Mouse (Mus musculus) kidney, postnatal 36 days (tissue): ENCODE results near the gene Gm20695.
"Not testable (repeated sequence)": the region's sequence is repeated elsewhere in the genome, so short reads cannot be mapped to it uniquely, and the experiment has no call there.

Experiments
- DNase-seq, 2 experiments: peaks; one replicate each; pipeline ENCODE4 v3.0.0; 2021 to 2022; ENCODE audit warnings: mixed read lengths in 2 of 2

Gm20695 gene

DNA sequence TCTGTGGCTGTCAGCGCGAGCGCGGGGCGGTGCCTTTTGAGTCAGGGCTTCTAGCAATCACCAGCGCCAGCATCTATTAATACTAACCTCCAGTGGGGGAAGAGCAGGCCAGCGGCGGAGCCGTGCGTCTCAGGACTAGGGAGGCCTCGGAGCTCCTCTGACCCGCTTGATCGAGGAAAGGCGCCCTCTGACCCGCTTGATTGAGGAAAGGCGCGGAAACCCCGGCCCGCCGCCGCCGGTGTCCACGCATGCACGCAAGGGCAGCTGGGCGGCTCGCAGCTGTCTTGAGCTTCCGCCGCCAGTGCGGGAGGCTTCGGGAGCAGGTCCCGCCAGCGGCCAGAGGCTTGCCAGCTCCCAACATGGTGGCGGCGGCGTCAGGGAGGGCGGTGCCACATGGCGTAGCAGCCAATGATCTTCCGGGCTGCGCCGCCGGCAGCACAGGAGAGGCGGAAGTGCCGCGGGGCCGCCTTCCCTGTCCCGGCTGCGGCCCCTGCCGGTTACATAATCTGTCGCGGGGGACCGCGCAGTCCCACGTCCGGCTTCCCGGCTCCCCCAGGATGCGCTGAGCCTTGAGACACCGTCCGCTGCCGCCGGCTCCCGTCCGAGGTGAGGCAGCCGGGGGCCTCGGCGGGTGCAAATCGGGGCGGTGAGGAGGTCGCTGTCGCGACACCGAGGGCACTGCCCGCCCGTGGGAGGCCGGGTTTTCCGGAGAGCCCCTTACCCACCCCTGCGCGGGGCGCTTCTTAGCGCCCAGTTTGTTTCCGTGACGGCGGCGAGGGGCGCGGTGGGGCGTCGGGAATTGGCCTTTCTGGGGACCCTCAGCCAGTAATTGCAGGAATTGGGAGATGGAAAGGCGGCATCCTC lies at the start of gene Gm20695, which contains the start of gene Zfp597:
Gene Gm20695 (plus strand): TSS at position 448 of the 864 bp plus-strand sequence.
Gene Zfp597 (minus strand): TSS at position 361 of the 864 bp plus-strand sequence.
- DNase-seq: peak; percentile 95 to 97

DNA sequence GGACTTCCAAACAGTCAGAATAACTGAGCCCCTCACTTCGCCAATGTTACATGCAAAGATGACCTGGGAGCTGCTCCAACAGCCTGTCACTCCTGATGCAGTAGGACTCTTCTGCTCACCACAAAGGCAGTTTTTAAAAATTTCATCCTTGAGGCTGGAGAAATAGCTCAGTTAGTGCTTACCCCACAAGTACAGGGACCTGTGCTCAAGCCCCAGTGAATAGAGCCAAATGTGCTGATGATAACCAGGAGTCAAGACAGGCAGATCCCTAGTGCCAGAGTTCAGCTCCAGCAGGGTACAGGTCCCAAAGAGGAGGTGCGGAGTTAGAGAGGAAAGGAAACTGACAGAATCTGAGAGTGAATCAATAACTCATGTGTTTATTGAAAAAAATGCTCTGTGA lies 49.0 kb upstream of the Gm20695 start:
- no peak for DNase-seq

DNA sequence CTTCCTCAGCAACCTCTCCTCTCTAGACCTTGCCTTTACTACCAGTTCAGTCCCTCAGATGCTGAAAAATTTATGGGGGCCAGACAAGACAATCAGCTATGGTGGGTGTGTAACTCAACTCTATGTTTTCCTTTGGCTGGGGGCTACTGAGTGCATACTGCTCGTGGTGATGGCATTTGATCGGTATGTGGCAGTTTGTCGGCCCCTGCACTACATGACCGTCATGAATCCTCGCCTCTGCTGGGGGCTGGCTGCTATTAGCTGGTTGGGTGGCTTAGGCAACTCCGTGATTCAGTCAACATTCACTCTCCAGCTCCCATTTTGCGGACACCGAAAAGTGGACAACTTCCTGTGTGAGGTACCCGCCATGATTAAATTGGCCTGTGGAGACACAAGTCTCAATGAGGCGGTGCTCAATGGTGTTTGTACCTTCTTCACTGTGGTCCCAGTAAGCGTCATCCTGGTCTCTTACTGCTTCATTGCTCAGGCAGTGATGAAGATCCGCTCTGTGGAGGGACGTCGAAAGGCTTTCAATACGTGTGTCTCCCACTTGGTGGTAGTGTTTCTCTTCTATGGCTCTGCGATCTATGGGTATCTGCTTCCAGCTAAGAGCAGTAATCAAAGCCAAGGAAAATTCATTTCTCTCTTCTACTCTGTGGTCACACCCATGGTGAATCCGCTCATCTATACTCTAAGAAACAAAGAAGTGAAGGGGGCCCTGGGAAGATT lies 45.1 kb upstream of the Gm20695 start:
- DNase-seq: peak; percentile 29 to 43

DNA sequence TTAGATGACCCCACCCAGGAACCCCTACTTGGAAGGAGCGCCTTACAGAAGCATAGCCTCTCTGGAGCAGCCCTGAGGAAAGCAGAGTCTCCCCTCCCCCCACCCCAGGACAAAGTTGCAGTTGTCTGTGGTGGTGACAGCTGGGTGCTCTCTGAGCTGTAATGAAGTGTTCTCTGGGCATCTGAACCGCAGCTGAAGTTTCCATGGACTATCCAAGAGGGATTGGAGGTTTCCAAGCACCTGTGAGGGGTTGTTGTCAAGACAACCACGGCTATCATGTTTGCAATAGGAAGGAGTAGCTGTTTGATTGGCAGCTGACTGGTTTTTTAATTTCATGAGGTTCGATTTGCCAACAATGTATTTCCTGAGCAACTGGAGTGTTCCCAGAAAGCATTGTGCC lies 41.5 kb upstream of the Gm20695 start:
- no peak for DNase-seq

DNA sequence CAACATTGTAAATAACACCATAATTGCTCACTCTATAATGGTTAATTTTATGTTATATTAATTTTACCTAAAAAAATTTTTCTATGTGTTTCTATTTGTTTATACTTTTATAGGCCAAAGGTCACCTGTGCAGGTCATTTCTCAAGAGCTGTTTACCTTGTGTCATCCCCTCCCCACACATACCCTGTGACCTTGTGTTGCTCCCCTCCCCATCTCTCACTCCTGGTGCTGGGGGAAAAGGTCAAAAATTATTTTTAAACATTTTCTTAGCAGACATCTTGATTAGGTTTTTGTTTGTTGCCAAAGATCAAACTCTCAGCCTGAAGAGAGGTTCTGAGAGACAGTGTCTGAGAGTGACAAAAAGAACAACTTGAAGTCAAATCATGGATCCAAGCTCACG lies 40.7 kb upstream of the Gm20695 start:
- DNase-seq: no peak

DNA sequence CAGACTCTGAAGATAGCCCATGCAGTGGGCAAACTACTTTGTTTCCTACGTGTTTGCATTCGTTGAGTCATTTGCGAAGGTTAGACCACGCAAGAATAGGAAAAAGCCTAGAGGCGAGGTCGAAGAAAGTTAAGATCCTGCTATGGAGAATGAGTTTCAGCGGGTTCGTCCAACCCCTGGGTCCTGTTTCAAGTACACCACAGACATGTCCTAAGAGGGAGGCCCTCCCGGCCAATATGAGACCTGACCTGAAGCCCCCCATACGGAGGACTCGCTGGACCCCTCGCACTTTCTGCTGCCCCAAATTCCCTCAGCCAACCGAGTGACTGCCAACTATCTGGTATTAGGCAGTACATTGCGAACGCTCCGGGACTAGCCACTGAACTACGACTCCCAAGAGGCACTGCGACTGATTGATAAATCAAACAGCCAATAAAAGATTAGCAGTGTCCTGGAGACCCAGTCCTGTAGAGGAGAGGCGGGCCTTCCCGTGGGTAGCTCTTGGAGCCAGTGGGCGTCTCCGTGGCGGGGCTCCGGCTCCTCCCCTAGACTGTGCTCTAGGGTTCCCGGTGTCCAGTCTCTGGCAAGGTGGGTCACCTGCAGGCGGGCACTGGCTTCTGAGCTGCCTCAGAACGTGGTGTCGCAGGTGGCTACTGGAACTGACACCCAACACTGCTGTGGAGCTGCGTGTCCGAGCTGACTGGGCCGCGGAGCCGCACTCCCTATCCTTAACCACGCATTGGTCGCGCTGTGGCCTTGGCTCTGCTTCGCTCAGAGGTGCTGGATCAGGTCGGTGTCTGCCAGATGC lies 37.5 kb upstream of the Gm20695 start, which contains the start of gene Zfp174:
Gene Zfp174 (plus strand): TSS at position 558 of the 808 bp plus-strand sequence.
- peak; percentile 95 to 99 for DNase-seq

DNA sequence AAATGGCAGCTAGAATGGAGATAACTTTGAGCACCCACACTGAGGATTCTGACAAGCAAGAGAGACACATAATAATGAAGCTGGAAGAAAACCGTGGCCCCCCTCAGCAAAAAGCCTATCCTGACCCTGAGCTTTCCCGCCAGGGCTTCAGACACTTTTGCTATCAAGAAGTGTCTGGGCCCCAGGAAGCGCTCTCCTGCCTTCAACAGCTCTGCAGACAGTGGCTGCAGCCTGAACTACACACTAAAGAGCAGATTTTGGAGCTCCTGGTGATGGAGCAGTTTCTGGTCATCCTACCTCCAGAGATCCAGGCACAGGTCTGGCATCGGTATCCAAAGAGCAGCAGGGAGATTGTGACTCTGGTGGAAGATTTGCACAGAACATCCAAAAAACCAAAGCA lies 36.6 kb upstream of the Gm20695 start:
- DNase-seq: no peak

DNA sequence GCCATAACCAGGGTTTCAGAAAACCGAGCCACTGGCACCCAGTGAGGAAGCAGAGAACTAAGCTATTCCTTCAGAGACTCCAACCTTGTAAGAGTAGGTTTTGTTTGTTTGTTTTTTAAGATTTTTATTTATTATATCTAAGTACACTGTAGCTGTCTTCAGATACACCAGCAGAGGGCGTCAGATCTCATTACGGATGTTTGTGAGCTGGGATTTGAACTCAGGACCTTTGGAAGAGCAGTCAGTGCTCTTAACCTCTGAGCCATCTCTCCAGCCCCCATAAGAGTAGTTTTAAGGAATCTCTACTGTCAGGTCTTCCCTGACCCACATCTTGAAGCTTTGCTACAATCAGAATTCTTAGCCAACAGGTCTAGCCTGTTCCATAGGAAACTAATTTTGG lies 36.0 kb upstream of the Gm20695 start:
- no peak for DNase-seq

DNA sequence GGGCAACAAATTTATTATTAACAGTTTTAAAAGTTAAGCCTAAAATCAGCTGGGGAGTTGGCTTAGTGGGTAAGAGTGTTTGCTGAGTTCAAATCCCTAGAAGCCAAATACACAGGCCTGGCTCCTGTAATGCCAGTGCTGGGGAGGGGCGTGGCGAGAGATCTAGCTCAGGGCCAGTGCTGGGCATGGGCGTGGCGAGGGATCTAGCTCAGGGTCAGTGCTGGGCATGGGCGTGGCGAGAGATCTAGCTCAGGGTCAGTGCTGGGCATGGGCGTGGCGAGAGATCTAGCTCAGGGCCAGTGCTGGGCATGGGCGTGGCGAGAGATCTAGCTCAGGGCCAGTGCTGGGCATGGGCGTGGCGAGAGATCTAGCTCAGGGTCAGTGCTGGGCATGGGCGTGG lies 33.1 kb upstream of the Gm20695 start:
- DNase-seq: not testable (repeated sequence)

DNA sequence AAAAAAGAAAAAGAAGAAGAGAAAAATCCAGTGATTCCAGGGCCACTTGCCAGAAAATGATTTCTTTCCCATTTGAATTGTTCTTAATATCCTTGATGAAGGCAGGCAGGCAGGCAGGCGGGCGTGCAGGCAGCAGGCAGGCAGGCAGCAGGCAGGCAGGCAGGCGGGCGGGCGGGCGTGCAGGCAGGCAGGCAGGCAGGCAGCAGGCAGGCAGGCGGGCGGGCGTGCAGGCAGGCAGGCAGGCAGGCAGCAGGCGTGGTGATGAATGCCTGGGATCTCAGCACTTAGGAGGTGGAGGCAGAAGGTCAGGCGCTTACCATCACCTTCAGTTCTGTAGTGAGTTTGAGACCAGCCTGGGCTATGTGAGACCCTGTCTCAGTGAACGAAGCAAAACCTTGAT lies 31.9 kb upstream of the Gm20695 start:
- no peak for DNase-seq

DNA sequence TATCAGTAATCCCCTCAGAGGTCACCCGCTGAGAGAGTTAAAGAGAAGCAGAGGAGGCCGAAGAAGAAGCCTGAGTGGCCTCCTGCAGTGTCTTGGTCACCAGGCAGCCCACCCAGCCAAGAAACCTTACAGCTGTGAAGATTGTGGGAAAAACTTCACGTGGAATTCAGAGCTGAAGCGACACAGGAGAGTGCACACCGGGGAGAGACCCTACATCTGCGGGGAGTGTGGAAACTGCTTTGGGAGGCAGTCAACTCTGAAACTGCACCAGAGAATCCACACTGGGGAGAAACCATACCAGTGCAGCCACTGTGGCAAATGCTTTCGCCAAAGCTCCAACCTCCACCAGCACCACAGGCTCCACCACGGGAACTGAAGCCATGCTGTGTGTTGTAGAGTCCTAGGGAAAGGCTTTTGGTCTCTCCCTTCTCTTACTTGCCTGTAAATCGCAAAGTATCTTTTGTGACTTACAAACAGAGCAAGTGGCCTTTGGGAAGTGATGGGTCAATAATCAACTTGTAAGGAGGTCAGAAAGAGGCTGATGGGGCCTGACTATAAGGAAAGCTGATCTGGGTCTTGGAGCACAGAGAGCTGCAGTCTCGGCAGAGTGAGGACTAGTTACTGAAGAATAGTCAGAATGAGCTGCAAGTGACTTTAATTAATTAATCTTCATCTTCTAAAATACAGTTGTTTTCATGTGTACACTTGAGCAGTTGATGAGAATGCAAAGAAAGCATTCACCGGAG lies 29.8 kb upstream of the Gm20695 start:
- DNase-seq: no peak

DNA sequence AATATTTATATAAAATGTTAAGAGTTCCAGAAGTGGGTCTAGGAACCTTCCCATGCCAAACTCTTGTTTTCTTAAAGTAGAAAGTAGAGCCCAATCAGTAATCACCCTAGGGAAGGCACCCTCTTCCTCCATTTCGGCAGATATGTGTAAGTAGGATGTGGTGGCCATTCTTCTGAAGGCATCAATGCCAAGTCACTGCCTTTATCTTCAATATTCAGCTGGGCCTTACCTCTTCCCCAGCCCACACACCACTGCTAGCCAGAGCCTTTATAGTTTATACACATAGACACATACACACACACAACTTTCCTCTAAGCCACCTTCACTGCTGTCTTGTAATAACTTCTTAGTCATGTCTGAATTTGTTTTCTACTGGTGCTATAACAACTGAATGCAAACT lies 28.7 kb upstream of the Gm20695 start:
- DNase-seq: no peak

DNA sequence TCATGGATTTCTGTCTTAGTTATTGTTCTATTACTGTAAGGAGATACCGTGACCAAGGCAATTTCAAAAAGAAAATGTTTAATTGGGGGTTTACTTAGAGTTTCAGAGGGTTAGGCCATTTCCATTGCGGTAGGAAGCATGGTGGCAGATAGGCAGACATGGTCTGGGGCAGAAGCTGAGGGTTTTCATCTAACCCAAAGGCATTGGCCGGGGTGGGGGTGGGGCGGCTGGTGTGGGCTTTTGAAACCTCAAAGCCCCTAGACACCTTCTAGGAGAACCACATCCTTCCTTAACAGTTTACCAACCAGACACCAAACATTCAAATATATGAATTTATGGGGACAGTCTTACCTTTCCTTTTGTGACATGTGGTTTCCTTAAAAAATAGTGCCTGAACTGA lies 25.2 kb upstream of the Gm20695 start:
- DNase-seq: no peak

DNA sequence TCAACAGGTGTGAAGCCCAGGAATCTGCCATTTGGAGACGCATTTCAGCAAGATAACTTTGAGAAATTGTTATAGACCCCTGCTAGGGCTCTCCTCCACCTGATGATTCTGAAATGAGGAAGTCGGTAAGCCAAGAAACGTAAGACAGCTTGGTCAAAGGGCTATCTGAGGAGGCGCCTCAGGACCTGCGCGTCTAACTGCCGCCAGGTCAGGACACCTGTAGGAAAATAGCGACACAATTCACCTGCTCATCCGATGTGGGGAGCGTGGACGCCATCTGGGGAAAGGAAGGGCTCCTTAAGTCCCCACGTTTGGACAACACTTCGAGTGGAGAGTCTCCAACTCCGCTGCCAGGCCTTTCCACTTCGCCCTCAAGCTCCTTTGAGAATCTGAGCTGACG lies 12.6 kb upstream of the Gm20695 start:
- no peak for DNase-seq

DNA sequence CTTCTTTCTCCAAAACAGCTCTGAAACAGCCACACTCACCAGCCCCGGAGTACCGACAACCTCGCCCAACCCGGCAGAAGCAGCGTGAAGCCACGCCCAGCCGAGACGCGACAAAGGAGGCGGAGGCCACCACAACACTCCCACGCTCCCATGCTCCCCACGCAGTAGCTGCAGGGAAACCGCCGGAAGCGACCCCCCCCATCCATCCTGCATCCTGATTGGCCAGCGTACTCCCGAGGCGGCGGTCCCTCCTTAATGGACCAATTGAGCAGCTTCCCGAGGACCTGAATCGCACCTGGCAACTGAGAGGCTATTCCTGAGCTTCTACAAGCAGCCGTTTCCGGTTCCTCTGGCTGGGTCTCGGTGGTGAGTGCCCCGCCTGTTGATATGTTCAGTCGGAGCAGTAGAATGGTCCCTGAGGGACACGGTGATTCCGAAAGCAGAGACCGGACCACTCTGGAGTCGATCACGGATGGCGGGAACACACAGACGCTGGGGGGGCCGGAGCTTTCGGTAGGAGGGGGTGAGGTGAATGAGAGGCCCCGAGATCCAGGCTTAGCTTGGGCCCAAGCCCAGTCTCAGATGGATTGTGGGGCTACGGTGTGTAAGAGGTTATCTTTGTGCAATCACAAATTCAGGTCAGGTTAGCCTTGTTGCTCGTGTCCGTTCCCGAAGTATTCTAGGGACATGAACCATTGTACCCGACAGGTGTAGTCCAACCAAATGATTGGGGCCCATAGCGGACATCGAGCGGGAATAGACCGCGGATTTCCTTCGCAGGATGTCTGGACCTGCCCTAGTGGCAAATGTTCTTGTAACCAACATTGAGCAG lies 12.0 kb upstream of the Gm20695 start, which contains the start of gene Naa60:
Gene Naa60 (plus strand): TSS at position 160 of the 832 bp plus-strand sequence.
- DNase-seq: peak; percentile 96 to 97

DNA sequence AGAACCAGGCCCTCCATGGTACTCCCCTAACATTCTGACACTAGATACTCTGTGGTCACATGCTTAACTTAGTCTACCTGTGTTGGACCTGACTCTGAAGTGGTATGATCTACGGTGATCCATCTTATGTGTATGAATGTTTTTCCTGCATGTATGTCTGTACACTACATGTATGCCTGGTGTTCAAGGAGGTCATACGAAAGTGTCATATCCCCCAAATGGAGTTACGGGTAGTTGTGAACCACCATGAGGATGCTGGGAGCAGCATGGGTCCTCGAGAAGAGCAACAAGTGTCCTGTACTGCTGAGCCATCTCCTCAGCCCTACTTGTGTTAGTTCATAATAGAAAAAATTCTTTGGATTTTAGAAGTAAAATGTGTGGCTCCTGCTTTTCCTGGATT lies 8.1 kb upstream of the Gm20695 start:
- DNase-seq: no peak

DNA sequence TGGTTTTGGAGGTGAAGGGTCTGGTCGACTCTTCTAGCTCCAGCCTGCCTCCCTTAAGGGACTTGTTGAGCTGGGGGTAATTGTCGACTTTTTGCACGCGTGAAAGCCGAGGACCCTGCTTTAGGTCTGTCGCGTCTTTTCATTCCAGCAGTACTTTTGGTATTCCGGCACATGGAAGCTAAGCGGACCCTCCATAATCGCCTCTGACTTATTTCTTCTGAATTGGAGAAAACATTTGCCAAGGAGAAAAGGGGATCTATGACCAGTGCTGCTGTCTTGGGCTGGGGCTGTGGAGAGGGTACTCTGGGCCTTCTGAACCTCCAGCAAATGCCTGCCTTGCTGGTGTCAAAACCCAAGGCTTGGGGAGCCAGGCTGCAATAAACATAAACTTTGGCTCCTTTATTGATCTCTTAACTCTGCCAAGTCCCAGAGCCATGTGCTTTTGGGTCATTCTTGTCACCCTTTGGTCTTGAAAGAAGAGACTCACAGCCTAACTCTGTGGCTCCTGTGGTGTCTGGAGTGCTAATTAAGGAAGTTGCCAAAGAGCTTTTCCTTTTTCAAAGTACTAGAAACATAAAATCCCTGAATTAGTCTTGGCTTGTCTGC lies 720 bp downstream of the Gm20695 start:
- peak in 1 of 2 experiments; percentile 22 for DNase-seq

DNA sequence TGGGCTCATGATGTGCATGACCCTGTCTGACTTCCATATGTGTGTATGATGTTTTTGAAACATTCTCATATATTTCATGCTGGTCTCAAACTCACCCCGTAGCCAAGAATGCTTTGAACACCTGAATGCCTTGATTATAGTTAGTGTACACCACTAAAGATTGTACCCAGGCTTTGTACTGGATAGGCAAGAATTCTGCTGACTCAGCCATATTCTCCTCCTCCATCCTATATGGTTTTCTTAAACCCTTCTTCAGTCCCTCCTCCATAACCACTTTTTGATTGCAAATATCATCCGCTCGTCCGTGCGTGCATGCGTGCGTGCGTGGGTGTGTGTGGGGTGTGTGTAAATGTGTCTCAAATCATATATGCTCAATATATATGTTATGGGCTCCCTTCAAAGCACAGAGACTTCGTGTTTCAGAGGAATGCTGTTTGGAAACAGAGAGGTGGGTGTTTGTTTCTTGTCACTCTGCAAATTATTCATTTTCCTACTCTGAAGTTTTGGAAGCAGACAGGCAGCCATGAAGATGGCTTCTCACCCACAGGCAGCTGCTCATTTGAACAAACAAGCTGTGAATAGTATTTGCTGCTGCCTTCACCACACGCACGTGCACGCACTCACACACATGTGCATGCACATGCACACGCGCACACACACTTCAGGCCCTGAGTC lies 7.3 kb downstream of the Gm20695 start:
- no peak for DNase-seq

DNA sequence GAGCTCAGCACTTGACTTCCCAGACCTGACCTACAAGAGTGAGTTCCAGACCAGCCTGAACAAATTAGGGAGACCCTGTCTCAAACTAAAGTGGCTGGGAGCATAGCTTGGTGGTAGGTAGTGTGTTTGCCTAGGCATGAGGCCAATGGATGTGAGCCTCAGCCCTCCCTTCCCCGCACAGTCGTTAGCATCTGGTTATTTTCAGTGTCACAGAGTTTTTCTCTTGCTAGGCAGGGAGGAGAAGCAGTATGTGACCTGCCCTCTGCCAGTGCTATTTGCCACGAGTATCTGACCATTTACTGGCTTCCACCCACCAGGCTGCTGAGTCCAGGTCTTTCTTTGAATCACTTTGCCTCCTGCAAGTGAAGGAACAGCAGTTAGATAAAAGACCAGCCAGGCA lies 9.3 kb downstream of the Gm20695 start:
- DNase-seq: no peak

DNA sequence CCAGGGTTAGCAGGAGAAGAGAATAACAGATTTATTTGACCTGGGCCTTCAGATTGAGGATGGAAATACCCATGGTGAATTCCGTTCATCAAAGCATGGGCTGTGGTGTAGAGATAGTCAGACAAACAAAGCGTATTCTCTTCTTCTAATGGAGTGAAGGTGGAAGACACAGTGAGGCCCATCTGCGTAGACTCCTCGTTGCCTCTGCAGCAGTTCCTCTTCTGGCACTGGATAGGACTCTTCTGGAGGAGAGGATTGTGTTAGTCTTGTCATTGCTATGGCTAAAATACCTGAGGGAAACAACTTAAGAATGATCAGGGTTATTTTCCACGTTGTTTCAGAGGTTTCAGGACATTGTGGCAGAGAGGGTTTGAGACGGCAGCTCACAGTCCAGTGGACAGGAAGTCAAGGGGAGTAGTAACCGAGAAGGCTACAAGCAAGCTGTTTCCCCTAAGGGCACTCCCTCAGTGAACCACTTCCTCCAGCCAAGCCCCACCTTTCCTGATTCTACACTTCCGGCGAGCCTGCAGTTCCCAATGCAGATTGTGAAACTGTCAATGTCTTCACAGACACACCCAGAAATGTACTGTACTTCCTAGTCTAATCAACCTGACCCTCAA lies 10.8 kb downstream of the Gm20695 start:
- peak; percentile 43 to 53 for DNase-seq
